Mouse (Mus musculus) kidney, adult 2 months (tissue): ENCODE data around the gene Hand2.

ENCODE experiments used
- CTCF ChIP-seq: fragments of 200-500 bp; conservative IDR thresholded peaks from 2 replicates; pipeline ENCODE4 v1.5.1; 2011; ENCODE audit warnings: low read depth, mild to moderate bottlenecking, control low read depth, low read length, moderate library complexity, mixed read lengths; ENCODE audit not compliant: insufficient read depth, insufficient read length
- POLR2A ChIP-seq: fragments of 200-500 bp; IDR thresholded peaks from one replicate; pipeline ENCODE4 v1.6.1; 2011; ENCODE audit warnings: low read depth, low read length, control low read depth

DNA sequence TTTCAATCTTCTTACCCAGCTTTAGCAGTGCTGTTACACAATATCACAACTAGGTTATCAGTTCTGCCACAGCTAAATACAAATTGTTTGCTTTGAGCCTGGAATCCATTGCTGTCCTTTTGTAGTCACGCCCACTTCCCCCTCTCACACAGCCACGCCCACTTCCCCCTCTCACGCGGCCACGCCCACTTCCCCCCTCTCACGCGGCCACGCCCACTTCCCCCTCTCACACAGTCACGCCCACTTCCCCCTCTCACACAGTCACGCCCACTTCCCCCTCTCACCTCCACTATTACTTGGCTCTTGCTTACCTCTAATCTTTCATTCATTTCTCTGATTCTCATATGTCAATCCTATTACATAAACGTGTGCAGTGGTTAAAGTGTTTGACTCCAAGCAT, 15.8 kb upstream of the Hand2 start:
- TF ChIP-seq CTCF (no peak), POLR2A (no peak)
